Mouse (Mus musculus): ENCODE data around the gene Zfp872.
"Not testable (repeated sequence)": the region's sequence is repeated elsewhere in the genome, so short reads cannot be mapped to it uniquely, and the experiment has no call there.

The Zfp872 gene

DNA sequence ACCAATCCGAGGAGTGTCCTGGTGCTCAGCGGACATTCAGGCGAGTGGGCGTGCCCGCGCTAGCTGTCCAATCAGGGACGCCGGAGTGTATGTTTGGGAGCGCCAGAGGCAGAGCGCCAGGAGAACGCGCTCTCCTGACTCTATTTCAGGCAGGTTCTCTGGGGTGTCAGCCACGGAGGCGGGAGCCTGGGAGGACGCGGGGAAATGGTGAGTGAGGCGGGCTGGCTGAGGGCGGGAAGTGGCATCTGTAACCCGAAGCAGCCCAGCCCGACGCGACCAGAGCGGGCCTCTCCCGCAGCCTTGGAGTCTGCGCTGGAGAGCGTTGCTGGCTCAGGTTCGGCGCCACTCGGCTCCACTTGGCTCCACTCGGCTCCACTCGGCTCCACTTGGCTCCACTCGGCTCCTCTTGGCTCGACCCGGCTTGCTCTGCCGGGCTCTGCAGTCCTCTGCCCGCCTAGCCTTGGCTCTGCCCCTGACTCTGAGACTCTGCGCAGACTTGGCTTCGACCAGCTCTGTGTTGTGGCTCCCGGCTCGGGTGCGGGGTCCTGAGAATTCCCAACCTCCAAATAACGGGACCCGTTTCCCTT lies at the start of gene Zfp872:
Zfp872 (plus strand) TSS at position 66 of the 587 bp plus-strand sequence.
- peak; percentile 62 to 67 for DNase-seq

DNA sequence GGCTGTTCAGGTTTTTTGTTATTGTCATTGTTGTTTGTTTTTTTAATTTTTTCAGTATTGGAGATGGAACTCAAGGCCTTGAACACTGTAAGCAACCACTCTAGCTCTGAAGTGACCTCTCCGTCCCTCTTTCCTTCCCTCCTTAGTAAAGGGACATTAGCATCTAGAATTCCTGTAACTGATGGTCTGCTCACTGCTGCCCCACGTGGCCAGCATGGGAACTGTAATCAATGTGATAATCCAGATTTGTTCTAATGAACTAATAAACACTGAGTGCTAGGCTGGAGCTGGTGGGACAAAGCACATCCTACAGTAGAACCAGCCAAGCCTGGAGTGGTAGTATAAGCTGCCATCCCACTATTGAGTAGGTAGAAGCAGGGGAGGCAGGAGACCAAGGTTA lies 49.4 kb upstream of the Zfp872 start:
- DNase-seq, result no peak

DNA sequence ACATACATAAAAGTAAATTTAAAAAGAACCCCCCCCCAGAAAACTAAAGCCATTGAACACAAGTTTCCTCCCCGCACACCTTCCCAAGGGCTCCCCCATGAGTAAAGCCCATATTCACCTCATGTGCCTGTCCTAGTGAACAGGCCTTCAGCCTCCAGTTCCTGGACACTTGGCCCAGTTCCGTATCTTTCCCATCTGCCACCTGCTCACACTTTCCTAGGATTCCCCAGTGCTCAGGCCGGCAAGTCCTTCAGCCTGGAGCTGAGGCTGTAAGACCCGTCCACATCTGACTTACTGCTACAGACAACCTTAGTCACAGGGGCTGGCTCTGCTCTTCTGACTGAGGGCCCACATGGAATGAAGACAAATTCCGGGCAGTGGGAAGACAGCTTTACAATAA lies 48.1 kb upstream of the Zfp872 start:
- no peak for DNase-seq

DNA sequence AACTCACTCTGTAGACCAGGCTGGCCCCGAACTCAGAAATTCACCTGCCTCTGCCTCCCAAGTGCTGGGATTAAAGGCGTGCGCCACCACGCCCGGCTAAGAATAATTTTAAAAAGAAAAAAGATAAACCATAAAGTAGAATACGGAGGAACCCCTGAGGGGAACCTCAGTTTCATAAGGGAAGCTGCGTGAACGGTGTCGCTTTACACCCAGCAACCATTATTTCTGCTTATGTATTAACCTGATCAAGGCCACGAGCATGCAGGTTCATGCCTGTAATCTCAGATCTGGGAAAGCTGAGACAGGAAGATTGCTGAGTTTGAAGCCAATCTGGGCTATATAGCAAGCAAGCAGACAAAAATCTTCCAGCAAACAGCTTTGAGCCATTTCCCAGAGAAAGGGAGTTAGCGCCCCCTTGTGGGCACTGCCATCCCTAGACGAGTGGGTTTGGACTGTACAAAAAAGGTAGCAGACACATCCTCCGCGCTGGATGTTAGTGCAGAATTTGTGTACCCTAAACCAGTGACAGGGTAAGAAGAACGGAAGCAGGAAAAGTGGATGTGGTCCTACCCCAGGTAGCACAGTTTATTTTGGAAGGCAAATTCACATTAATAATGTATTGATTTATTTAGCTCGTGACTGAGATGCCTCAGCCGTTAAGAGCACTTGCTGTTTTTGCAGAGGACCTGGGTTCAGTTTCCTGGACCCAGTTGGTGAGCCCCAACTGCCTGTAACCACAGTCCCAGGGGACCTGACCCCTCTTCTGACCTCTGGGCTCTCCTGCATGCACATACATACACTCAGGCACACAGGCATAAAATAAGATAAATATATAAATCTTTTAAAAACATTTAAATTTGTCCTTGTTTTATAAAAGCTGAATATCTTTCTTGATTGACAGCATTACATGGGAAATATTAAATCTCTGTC lies 44.5 kb upstream of the Zfp872 start:
- DNase-seq, result peak; percentile 82 to 85

DNA sequence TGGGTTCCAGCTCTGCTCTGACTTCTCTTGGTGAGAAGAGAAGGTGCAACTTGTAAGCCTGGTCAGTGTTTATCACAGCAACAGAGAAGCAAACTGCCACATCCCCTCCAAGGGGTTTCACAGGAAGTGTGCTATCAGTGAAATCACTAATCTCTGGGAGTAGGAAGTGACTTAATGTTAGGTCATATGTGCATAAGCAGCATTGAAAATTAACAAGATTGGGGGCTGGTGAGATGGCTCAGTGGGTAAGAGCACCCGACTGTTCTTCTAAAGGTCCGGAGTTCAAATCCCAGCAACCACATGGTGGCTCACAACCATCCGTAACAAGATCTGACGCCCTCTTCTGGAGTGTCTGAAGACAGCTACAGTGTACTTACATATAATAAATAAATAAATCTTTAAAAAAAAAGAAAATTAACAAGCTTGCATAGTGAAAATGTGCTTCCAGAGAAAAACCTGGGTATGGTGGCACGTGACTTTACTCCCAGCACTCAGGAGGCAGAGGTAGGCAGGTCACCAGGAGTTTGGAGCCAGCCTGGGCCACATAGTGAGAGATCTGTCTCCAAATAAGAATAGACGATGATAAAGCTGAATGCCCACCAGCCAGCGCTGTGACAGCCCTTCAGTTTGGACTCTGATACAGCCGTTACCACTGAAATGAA lies 43.5 kb upstream of the Zfp872 start:
- no peak for DNase-seq

DNA sequence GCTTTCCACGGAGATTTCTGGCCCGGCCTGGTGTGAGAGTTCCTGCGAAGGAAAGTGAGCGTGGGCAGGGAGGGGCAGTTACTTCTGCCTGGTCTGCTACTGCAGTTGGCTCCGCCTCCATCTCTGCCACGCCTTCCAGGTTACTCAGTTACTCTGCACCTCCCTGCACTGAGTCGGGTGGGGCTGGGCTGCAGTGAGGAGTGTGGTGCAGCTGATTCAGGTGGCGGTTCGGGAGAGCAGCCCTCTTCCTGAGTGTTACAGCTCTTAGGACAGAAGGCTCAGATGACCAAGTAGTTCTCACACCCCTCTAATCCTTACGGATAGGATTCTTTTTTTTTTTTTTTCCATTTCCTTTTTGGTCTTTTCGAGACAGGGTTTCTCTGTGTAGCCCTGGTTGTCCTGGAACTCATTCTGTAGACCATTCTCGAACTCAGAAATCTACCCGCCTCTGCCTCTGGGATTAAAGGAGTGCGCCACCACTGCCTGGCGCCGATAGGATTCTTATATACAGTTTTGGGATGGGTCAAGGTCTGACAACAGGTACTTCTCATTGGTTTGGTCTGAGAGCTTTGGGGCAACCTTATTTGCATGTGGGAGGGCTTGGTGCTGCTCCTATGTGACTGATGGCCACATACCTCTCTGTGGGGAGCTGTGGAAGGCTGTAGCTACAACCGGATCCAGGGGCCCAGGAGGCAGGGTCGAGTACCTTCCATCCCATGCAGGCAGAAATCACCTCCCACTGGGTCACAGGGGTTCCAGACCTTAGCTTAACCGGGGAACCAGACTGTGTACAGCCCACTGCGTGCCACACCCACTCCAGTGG lies 38.3 kb upstream of the Zfp872 start:
- DNase-seq, result peak; percentile 67 to 76

DNA sequence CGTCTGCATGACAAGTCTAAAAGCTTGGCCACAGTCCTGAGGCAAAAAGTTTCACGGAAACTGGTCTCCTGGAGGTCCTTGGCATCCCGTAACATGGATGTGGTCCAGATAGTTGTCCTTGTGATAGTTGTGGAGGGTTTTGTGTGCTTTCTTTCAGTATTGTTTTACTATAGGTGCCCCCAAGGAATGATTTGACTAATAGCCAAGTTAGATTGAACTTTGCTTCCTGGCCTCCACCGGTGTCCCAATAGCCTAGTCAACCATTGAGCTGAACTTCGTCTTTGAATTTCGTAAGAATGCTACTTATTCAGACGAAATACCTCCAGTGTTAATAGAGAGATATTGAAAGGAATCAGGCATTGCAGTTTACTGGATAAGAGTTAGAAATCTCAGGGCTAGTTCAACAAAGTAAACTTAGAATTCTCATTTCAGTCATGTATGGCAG lies 37.6 kb upstream of the Zfp872 start:
- DNase-seq, result not testable (repeated sequence)

DNA sequence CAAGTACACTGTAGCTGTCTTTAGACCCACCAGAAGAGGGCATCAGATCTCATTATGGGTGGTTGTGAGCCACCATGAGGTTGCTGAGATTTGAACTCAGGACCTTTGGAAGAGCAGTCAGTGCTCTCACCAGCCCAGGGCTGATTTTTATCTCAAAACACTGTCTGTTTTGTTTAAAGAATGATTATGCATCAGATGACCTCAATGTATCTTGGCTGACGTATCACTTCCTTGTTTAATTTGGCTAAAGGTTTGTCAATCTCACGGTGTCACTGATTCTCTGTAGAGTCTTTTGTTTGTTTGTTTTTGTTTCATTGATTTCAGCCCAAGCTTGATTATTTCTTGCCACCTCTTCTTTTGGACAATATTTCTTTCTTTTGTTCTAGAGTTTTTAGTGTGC lies 36.9 kb upstream of the Zfp872 start:
- no peak for DNase-seq

DNA sequence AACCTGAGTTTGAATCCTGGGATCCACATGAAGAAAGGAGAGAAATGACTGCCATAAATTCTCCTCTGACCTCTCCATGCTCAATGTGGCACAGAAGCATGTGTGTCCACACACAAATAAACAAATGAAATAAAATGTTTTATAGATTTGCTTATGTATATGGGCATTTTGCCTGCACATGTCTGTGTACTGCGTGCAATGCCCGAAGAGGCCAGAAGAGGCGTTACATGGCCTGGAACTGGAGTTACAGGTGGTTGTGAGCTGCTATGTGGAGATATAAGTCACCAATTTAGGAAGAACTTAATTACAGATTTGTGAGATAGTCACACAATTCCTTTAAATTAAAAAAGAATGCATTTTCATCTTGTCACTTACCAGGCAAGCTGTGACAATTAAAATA lies 34.1 kb upstream of the Zfp872 start:
- DNase-seq, result no peak

DNA sequence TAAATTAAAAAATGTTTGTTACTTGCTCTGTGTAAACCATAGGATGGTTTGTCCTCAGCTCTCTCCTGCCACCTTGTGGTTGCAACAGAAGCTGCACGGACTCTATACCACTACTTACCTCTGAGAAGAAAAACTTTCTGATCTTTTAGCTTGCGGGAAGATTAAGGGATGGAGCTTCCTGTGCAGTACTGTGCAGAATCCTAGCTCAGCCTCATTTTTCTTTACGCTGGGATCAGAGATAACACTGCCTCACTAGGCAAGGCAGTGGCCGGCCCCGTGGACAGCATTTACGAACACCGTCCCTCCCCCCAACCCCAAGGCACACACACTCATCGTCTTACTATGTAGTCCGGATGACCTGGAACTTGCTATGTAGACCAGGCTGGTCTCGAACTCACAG lies 32.3 kb upstream of the Zfp872 start:
- DNase-seq, result peak; percentile 62 to 74

DNA sequence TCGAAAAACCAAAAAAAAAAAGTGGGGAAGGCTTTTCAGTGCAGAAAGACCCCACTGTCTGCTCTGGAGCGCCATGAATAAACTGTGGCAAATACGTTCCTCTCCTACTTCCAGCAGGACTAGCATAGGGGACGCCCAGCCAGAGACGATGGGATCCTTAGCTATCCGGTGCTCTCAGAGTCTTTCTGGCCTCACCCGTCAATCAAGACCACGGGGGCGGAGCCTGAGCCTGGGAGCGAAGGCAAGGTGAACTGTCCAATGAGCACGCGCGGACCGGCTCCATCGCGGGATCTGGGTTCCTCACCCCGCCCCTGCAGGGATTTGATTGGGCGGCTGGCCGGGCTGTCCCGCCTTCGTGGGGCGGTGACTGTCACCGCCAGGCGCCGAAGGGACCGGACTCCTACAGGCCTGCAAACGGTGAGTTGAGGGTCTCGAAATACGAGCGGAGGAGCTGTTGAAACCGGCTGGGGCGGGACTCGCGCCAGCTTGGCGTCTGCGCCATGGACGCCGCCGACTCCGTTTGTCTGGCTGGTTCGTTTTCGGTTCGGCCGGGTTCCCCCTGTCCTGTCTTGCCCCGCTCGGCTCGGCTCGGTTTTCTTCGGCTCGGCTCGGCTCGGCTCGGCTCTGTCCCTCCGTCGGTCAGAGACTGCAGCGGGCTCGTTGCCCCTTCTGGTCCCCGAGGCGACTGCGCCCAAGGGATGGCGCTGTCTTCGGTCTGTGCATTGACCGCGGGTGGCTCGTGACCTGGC lies 31.2 kb upstream of the Zfp872 start, which contains the start of gene Pigyl:
Pigyl (plus strand) TSS at position 350 of the 749 bp plus-strand sequence.
- peak; percentile 99 for DNase-seq

DNA sequence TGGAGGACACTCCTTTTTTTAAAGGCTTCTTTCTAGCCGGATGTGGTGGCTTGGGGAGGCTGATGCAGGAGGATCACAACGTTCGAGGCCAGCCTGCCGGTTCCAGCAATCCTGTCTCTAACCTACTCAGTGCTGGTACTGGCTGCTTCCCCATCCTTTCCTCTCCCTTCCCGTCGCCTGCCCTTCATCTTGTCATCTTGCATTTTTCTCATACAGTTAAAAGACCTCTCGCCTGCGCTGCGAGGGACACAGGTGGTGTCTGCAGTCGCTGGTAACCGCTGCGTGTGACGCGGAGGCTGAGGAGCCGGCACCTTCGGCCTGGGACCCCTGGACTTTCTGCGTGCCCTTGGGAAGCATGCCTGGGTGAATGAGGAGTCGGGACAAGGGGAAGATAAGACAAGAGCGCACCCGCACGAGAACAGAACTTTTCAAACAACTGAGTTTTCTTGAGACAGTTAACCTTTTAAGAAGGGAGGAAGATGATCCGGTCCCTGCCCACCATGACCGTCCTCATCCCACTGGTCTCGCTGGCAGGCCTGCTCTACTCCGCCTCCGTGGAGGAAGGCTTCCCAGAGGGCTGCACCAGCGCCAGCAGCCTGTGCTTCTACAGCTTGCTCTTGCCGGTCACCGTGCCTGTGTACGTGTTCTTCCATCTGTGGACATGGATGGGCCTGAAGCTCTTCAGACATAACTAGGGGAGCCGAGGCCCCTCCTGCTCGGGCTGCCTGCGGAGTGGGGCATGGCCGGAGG lies 30.2 kb upstream of the Zfp872 start:
- DNase-seq, result no peak

DNA sequence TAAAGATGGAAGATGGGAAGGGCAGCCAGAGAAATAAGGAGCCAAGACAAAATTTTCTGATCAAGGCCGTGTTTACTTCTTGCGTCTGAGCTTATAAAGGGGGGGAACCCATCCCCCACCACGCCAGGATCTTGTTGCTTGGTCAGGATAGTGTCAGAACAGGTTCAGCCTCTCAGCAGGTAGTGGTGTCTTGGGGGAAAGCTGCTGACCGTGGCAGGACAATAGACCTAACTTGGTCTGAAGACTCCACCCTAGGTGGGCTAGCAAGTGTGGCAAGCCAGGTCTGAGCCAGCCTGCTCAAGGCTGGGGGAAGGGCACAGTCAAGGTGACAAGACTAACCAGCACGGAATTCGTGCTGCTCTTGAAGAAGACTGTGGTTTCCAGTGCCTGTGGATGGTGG lies 26.6 kb upstream of the Zfp872 start:
- no peak for DNase-seq

DNA sequence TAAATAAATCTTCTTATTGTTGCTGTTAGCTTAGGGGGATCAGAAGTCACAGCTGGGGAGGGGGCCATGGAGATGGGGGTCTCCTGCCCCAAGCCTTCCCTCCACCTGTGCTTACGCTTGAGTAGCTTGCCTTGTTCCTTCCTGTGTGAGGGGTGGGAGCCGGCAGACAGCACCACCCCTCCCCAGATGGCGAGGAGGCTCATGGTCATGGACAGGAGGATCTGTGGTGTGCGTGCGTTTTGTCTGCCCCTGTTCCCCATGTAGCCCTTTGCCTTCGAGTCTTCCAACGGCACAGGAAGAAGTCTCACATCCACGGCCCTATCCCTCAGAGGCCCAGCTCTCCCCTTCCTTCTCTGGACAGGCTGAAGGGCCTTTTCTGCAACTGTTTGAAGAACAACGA lies 25.6 kb upstream of the Zfp872 start:
- no peak for DNase-seq

DNA sequence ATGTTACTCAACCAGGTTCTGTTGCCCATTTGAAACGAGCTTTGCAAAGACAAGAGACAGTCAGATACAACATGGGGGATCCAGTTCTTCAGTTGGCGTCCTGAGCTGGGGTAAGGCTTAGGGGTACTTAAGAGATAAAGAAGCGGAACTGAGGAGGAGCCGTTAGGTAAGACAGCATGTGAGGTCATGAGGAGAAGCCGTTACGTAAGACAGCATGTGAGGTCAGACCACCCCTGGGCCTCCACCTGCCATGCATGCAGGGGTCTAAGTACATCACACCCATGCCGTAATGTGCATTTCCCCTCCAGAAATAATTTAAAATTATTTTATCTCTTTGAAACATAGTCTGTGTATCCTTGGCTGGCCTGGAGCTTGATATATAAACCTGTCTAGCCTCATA lies 25.0 kb upstream of the Zfp872 start:
- no peak for DNase-seq

DNA sequence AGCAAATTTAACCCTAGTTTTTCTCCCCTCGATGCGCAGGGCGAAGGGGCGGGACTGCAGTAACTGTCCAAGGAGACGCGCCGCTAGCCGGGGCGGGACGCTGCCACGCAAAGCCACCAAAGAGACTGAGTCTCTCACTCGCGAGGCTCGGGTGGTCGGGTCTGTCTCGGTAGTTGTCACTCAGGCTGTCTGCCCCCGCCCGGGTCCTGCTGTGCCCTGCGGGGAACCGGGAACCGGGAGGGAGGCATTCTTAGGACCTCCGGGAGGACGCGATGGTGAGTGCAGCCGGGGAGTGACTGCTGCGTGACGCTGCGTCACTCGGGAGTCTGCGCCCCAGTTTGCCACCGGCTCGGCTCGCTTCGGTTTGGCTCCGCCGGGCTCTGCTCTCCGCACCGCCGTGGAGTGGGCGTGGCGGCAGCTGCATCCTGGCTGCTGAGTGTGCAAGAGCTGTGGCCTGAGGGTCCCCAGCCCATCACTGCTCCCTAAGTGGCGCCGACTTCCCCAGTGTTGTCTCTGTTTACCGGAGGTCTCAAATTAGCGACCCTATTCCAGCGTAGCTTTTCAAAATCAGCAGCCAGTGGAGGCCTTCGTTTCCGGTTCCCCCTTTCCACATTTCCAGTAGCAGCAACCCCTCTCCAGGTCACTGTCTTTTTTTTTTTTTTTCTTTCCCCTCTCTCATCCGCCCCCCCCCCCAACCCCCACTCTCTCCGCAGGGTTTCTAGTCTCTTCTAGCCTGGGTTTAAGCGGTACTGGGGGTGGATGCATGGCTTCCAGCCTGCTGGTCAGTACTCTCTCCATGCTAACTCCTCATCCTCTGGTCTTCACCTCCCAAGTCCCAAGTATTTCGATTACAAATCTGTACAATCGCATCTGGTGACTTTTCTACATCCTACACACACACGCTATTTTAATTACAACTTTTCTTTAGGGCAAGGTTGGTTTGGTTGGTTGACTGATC lies 22.9 kb upstream of the Zfp872 start:
- peak; percentile 22 to 34 for DNase-seq

DNA sequence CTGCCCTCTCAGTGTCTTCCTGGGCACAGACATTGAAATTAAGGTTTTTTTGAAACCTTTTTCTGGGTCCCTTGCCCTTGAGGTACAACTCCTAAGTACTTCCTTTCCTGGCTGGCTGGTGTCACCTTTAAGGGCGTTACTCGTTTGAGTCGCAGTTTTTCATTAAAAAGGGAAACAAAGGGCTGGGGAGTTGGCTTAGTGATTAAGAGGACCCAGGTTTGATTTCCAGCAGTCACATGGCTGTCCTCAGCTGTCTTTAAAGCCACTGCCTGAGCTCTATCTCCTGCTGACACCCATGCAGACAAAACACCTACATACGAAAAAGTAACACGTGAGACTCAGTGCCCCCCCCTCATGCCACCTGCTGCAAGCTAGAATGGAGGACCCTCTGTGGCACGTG lies 21.9 kb upstream of the Zfp872 start:
- DNase-seq, result no peak

DNA sequence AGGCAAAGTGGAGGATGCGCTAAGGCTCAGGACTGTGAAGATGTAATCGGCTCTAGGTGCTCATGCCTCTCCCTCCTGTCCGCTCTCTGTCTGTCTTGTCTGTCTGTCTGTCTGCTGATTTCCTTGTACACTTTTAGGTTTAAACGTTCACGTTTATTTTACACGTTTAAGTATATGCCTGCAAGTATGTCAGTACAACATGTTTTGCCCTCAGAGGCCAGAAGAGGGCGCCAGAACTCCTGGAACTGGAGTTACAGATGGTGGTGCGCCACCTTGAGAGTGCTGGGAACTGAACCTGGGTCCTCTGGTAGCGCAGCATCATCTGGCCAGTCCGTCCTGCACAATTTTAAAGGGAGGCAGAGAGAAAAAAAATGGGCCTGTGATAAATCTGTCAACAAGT lies 21.2 kb upstream of the Zfp872 start:
- no peak for DNase-seq

DNA sequence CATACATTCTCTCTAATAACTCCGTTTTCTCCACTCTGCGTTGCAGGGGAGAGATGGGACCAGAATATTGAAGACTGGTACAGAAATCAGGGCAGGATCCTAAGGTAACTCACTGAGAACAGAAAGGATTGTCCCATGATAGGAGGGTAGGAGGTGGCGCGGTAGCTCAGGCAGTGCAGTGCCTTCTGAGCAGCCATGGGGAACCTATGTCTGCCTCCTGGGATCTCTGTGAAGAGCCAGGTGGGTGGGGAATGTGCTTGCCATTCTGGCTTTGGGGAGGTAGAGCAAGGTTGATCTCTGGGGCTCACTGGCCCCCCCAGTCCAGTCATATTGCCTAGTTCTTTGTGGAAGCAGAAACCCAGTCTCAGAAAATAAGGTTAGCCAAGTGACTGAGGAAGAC lies 20.1 kb upstream of the Zfp872 start:
- no peak for DNase-seq

DNA sequence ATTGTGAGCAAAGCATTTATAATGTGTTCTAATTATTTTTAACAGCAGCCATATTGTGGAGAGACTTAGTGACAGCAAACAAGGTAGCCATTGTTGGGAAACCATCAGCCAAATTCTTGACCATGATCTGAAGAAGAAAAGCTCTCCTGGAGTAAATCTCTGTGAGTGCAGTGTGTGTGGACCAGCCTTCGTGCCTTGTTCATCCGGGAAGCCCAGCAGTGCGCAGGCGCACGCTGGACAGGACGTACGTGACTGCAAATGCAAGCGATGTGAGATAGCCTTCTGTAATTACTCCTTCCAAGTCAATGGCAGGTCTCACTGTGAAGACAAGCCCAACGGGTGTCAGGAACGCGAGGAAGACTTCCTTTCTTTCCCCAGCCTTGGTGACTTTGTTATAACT lies 18.6 kb upstream of the Zfp872 start:
- DNase-seq, result no peak

All from lung, adult 18-20 months (tissue).